Mouse (Mus musculus) liver, embryonic 14.5 days (tissue): ENCODE data around the gene Atp1b2. TPM values are rescaled to one million over a fixed set of nuclear protein-coding genes. Genes with fewer than 3 reads are reported as not detected.

Experiments used
- ATAC-seq: fragments of 200-750 bp; cut with Nextera tagmentation; 2 replicates; pipeline ENCODE4 v1.8.0; 2017; ENCODE audit warnings: moderate number of reproducible peaks, mild to moderate bottlenecking, moderate library complexity; ENCODE audit not compliant: insufficient read depth
- DNase-seq, 3 experiments: peaks; one replicate each; pipeline ENCODE4 v3.0.0-alpha.2; 2012 to 2013; ENCODE audit warnings: low read depth in 3 of 3, low spot score in 3 of 3
- H3K27ac ChIP-seq: fragments of 300-500 bp; sonication (generic); 2 replicates; pipeline ENCODE4 v1.5.1; 2014; ENCODE audit warnings: moderate library complexity, mild to moderate bottlenecking, control low read depth, inconsistent platforms
- H3K27me3 ChIP-seq: fragments of 300-500 bp; sonication (generic); 2 replicates; pipeline ENCODE4 v1.6.1; 2014; ENCODE audit warnings: mild to moderate bottlenecking, low read length, moderate library complexity; ENCODE audit not compliant: control insufficient read depth, insufficient read depth
- H3K36me3 ChIP-seq: fragments of 300-500 bp; sonication (generic); replicated peaks from 2 replicates; pipeline ENCODE4 v1.6.1; 2014; ENCODE audit warnings: low read depth; ENCODE audit not compliant: control insufficient read depth, insufficient read depth
- H3K4me1 ChIP-seq, 2 experiments: fragments of 200-500 bp in 1 of 2; fragments of 300-500 bp in 1 of 2; sonication (generic) in 1 of 2; replicated peaks; 2 replicates each; pipeline ENCODE4 v1.6.1; 2012 to 2014; ENCODE audit warnings: antibody characterized with exemption in 1 of 2, inconsistent platforms in 1 of 2, low read length in 1 of 2; ENCODE audit not compliant: control insufficient read depth in 2 of 2, insufficient read depth in 2 of 2
- H3K4me2 ChIP-seq: fragments of 300-500 bp; sonication (generic); 2 replicates; pipeline ENCODE4 v1.6.1; 2014; ENCODE audit warnings: low read depth, mild to moderate bottlenecking, control low read depth, moderate library complexity
- H3K4me3 ChIP-seq, 2 experiments: fragments of 200-500 bp in 1 of 2; fragments of 300-500 bp in 1 of 2; sonication (generic) in 1 of 2; 2 replicates each; pipeline ENCODE4 v1.5.1; 2012 to 2014; ENCODE audit warnings: low read depth in 2 of 2, low read length in 2 of 2, mild to moderate bottlenecking in 2 of 2, control low read depth in 1 of 2, inconsistent platforms in 1 of 2, moderate library complexity in 1 of 2; ENCODE audit not compliant: insufficient read depth in 1 of 2
- H3K9ac ChIP-seq: fragments of 300-500 bp; sonication (generic); replicated peaks from 2 replicates; pipeline ENCODE4 v1.6.1; 2014; ENCODE audit warnings: mild to moderate bottlenecking, control low read depth, moderate library complexity
- H3K9me3 ChIP-seq: fragments of 300-500 bp; sonication (generic); 2 replicates; pipeline ENCODE4 v1.6.1; 2016; ENCODE audit warnings: low read length, mixed read lengths; ENCODE audit not compliant: control insufficient read depth
- CTCF ChIP-seq: IDR thresholded peaks from 2 replicates; pipeline ENCODE4 v1.5.1; 2016; ENCODE audit warnings: antibody characterized with exemption, low read depth, control low read depth
- EP300 ChIP-seq: IDR thresholded peaks from 2 replicates; pipeline ENCODE4 v1.6.1; 2016; ENCODE audit warnings: antibody characterized with exemption, low read depth
- WGBS: fragments of 180-500 bp; shearing (Covaris S2); extraction: QIAGEN DNeasy Blood & Tissue Kit; methylation state at CpG from one replicate; pipeline ENCODE4 v1.1.7; 2014; ENCODE audit not compliant: insufficient replicate concordance; 5-methylcytosine and 5-hydroxymethylcytosine counted together
- polyA plus RNA-seq, 2 experiments: library from polyadenylated mRNA; depleted of rRNA in 1 of 2; stranded (reverse) in 1 of 2; unstranded in 1 of 2; fragments of >200 nt; fragmentation: Nextera tagmentation in 1 of 2; extraction: Ambion mirVana in 1 of 2; gene quantifications; 2 replicates each; pipeline versions ENCODE4 v1.2.1 to v1.2.3; 2012 to 2014

Atp1b2 gene
- polyA plus RNA-seq, 2 experiments: 20.6 to 21.3 TPM

DNA sequence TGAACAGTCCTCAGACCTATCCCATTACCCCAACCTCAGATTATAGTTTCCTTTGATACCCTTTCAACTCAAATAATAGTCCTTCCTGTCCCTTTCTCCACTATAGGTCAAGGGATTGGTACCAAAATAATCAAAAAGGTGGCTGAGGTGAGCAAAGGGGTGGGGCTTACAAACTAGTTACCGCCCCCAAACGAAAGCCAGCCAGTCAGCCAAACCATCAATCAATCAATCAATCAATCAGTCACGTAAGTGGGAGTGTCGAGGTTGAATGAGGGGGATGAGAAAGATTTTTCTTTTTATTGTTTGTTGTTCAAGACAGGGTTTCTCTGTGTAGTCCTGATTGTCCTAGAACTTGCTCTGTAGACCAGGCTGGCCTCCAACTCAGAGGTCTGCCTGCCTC lies 17.3 kb upstream of the Atp1b2 start:
- Histone ChIP-seq H3K9me3 (no peaks in the 10 kb centered on the region), H3K4me3 (no peak overlapping the region), H3K36me3 (no peaks in the 10 kb centered on the region), H3K9ac (no peak overlapping the region), H3K4me1 (peaks cover 16 to 28% of the 10 kb centered on the region in 2 experiments), H3K4me2 (peak overlapping the region; percentile 84), H3K27ac (no peak overlapping the region), H3K27me3 (no peaks in the 10 kb centered on the region)
- ATAC-seq: no peak
- 69% methylated on average over 4 of the region's 4 CpGs for WGBS
- no peak for TF ChIP-seq EP300
- no peak for DNase-seq

DNA sequence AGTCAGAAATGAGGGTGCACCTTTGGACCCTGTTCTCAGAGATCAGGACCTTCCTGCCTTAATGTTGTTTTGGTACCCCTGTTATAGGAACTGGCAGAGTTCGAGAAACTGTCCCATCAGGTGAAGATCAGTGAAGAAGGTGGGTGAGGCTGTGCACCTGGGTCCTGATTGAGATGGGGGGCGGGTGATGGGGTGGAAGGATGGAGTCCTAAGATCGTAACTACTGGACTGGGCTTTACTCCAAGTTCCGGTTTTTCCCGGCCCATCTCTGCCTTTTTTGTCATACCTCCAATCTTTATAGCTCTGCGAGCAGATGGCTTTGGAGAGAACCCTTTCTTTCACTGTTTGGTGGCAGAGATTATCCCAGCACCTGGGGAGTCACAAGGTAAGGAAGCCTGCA lies 16.7 kb upstream of the Atp1b2 start:
- Histone ChIP-seq H3K4me1 (peaks cover 16 to 33% of the 10 kb centered on the region in 2 experiments), H3K9me3 (no peaks in the 10 kb centered on the region), H3K27ac (no peak overlapping the region), H3K4me2 (peak overlapping the region; percentile 84), H3K27me3 (no peaks in the 10 kb centered on the region), H3K9ac (peak overlapping the region; percentile 65), H3K4me3 (peak overlapping the region; percentile 57 to 69), H3K36me3 (no peaks in the 10 kb centered on the region)
- WGBS: 47% methylated on average over 6 of the region's 6 CpGs
- TF ChIP-seq CTCF (no peak), EP300 (no peak)
- no peak for ATAC-seq
- DNase-seq: no peak

DNA sequence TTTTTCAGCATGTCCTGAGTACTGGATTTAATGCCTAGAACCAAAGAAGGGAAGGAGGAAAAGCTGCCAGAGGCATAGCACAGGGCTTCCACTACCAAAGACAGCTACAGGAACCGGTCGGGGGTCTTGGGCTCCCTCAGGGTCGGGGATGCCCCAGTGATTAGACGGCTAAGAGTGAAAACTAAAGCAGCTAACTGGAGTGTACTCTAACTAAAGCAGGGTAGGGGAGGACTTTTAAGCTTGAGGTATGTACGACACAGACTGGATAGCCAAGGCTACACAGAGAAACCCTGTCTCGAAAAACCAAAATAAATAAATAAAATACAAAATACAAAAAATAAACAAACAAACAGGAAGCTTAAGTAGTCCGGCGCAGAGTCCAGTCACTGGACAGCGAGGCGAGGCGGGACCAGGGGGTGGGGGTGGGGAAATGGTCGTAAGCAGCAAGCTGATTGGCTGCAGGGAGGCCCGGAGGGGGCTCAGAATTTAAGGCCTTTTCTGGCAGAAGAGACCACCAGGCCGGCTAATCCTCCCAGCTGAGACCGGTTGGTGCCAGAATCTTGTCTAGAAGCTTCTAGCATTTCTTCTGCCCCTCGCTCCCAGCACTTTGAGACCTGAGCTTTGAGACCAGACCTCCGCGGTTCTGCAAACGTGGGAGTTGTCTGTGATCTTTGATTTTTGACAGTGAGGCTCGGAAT lies 16.0 kb upstream of the Atp1b2 start, which contains the start of gene Sat2:
Gene Sat2 (plus strand): TSS at position 454 of the 698 bp plus-strand sequence.
- 3% methylated on average over 20 of the region's 20 CpGs for WGBS
- no peak for DNase-seq

DNA sequence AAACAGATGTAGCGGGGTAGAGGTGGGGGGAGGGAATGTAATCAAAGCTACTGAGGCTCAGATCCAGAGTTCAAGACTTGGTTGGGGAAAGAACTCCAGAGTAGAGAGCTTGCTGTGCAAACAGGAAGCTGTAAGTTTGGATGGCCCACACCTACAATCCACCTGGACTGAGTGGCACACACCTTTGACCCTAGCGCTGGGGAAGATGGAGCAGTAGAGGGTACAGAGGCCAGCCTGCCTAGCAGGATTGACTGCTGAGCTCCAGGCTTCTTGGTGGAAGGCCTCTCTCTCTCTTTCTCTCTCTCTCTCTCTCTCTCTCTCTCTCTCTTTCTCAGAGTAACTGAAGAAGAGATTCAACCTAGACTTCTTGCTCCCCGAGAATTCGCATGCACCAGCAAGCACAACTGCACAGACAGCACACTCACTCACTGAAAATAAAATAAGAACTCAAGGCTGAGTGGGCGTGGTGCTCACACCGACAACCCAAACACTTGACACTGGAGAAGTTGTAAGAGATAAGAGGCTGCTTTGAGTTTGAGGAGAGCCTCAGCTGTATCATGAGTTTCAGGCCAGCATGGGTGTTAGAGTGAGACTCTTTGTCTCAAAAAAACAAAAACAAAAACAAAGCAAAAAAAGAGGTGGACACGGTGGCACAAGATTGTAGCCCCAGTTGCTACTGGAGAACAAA lies 14.8 kb upstream of the Atp1b2 start:
- no peaks in the 10 kb centered on the region for H3K27me3 ChIP-seq
- DNase-seq: no peak
- H3K9me3 ChIP-seq: no peaks in the 10 kb centered on the region
- H3K4me1 ChIP-seq: peaks cover 16 to 33% of the 10 kb centered on the region in 2 experiments
- H3K36me3 ChIP-seq: no peaks in the 10 kb centered on the region
- TF ChIP-seq EP300 (no peak), CTCF (no peak)
- peak overlapping the region; percentile 84 for H3K4me2 ChIP-seq
- no peak overlapping the region for H3K9ac ChIP-seq
- peak; percentile 51; the same call in 1 of the 2 replicates for ATAC-seq
- peak overlapping the region; percentile 53 for H3K27ac ChIP-seq
- 39% methylated on average over 7 of the region's 7 CpGs for WGBS
- H3K4me3 ChIP-seq: no peak overlapping the region

More for the DNA sequence above, 16.0 kb upstream of the Atp1b2 start, which contains the start of gene Sat2:
- H3K27ac ChIP-seq: peak within 1 kb of the TSS; percentile 53
- TF ChIP-seq CTCF (no peak), EP300 (no peak)
- peak within 1 kb of the TSS; percentile 84 for H3K4me2 ChIP-seq
- no peaks in the 10 kb centered on the region for H3K36me3 ChIP-seq
- H3K9me3 ChIP-seq: no peaks in the 10 kb centered on the region
- peak; percentile 49; the same call in 1 of the 2 replicates for ATAC-seq
- peak within 1 kb of the TSS; percentile 57 to 69 for H3K4me3 ChIP-seq
- peaks cover 16 to 33% of the 10 kb centered on the region in 2 experiments for H3K4me1 ChIP-seq
- peak within 1 kb of the TSS; percentile 65 for H3K9ac ChIP-seq
- no peaks in the 10 kb centered on the region for H3K27me3 ChIP-seq

DNA sequence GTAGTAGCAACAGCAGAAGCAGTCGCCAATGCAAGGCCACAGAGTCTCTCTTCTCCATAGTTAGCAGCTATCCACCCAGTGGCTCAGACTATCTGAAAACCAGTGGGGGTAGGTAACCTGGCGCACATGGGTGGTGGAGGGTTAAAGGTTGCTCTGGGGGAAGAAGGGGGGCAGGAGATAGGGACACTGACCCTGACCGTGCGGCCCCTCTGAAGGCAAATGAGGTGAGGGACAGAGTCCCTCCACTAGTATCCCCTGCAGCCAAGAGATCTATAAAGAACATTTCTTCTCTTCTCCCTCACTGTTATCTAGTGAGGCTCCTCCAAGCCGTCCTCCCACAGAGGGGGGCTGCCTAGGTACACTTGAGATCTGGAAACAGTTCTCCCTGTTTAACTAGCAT lies 12.1 kb upstream of the Atp1b2 start, which contains the start of gene Shbg:
Gene Shbg (minus strand): TSS at position 101 of the 400 bp plus-strand sequence.
- peak within 1 kb of the TSS; percentile 39 for H3K4me2 ChIP-seq
- TF ChIP-seq EP300: no peak
- no peak for TF ChIP-seq CTCF
- DNase-seq: no peak
- 45% methylated on average over 5 of the region's 5 CpGs for WGBS
- no peaks in the 10 kb centered on the region for H3K27me3 ChIP-seq
- H3K9me3 ChIP-seq: no peaks in the 10 kb centered on the region
- peak within 1 kb of the TSS; percentile 0 to 21; a peak in 2 of 4 replicates for H3K4me3 ChIP-seq
- no peaks in the 10 kb centered on the region for H3K36me3 ChIP-seq
- no peak within 1 kb of the TSS for H3K27ac ChIP-seq
- H3K9ac ChIP-seq: no peak within 1 kb of the TSS; the same call in 1 of the 2 replicates
- H3K4me1 ChIP-seq: peaks cover 16 to 32% of the 10 kb centered on the region in 2 experiments
- no peak for ATAC-seq
